Mouse (Mus musculus) intestine, embryonic 16.5 days (tissue): ENCODE results near the gene Shq1. TPM values are rescaled to one million over a fixed set of nuclear protein-coding genes. Genes with fewer than 3 reads are reported as not detected.

ENCODE experiments used
- ATAC-seq: fragments of 200-750 bp; cut with Nextera tagmentation; 2 replicates; pipeline ENCODE4 v1.8.0; 2017; ENCODE audit warnings: moderate TSS enrichment, moderate library complexity
- H3K27ac ChIP-seq: fragments of 300-500 bp; sonication (generic); 2 replicates; pipeline ENCODE4 v1.5.1; 2014; ENCODE audit warnings: mild to moderate bottlenecking, low read length
- H3K27me3 ChIP-seq: fragments of 300-500 bp; sonication (generic); replicated peaks from 2 replicates; pipeline ENCODE4 v1.6.1; 2014; ENCODE audit warnings: low read length, control low read depth, mixed read lengths; ENCODE audit not compliant: control insufficient read depth, insufficient read depth
- H3K36me3 ChIP-seq: fragments of 300-500 bp; sonication (generic); 2 replicates; pipeline ENCODE4 v1.6.1; 2014; ENCODE audit warnings: low read length, control low read depth; ENCODE audit not compliant: control insufficient read depth, insufficient read depth
- H3K4me1 ChIP-seq: fragments of 300-500 bp; sonication (generic); 2 replicates; pipeline ENCODE4 v1.6.1; 2014; ENCODE audit warnings: low read length, control low read depth, mixed read lengths; ENCODE audit not compliant: control insufficient read depth, insufficient read depth
- H3K4me2 ChIP-seq: fragments of 300-500 bp; sonication (generic); 2 replicates; pipeline ENCODE4 v1.6.1; 2014; ENCODE audit warnings: low read depth, low read length, control low read depth
- H3K4me3 ChIP-seq: fragments of 300-500 bp; sonication (generic); 2 replicates; pipeline ENCODE4 v1.5.1; 2014; ENCODE audit warnings: mild to moderate bottlenecking, low read length
- H3K9ac ChIP-seq: fragments of 300-500 bp; sonication (generic); 2 replicates; pipeline ENCODE4 v1.6.1; 2014; ENCODE audit warnings: low read depth, low read length
- H3K9me3 ChIP-seq: fragments of 300-500 bp; sonication (generic); 2 replicates; pipeline ENCODE4 v1.6.1; 2016; ENCODE audit warnings: low read length, control low read depth; ENCODE audit not compliant: control insufficient read depth
- WGBS: fragments of 180-500 bp; shearing (Covaris S2); extraction: QIAGEN DNeasy Blood & Tissue Kit; methylation state at CpG from one replicate; pipeline ENCODE4 v1.1.7; 2014; 5-methylcytosine and 5-hydroxymethylcytosine counted together
- polyA plus RNA-seq: library from polyadenylated mRNA; unstranded; fragments of >200 nt; fragmentation: Nextera tagmentation; extraction: Ambion mirVana; gene quantifications from 2 replicates; pipeline ENCODE4 v1.2.1, GENCODE M21; 2015

Gene Shq1
- polyA plus RNA-seq, 1 experiment from 2014 or later = 17.8 TPM

DNA sequence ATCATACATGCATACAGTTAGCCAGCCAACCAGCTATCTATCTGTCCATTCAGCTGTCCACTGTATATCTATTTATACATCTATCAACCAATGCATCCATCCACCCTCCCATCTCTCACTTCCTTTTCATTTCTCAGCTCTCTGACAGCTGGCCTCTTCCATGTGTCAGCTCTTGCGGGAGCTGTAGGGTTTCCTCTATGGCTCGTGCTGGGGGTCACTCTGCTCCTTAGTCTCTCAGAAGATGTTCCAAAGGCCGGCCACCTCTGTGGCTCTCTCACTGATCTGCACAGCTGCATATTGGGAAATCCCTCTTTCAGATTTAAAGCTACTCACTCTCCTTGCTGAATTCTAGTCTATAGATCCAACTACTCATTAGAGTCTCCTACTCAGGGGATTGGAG, 148.5 kb downstream of the Shq1 start:
- Histone ChIP-seq H3K4me2 (no peak overlapping the region), H3K4me1 (peaks cover 4% of the 10 kb centered on the region), H3K27me3 (no peaks in the 10 kb centered on the region), H3K4me3 (no peak overlapping the region), H3K27ac (no peak overlapping the region), H3K9me3 (no peaks in the 10 kb centered on the region), H3K36me3 (no peaks in the 10 kb centered on the region), H3K9ac (no peak overlapping the region)
- no peak for ATAC-seq
- 67% methylated on average over 3 of the region's 3 CpGs for WGBS

DNA sequence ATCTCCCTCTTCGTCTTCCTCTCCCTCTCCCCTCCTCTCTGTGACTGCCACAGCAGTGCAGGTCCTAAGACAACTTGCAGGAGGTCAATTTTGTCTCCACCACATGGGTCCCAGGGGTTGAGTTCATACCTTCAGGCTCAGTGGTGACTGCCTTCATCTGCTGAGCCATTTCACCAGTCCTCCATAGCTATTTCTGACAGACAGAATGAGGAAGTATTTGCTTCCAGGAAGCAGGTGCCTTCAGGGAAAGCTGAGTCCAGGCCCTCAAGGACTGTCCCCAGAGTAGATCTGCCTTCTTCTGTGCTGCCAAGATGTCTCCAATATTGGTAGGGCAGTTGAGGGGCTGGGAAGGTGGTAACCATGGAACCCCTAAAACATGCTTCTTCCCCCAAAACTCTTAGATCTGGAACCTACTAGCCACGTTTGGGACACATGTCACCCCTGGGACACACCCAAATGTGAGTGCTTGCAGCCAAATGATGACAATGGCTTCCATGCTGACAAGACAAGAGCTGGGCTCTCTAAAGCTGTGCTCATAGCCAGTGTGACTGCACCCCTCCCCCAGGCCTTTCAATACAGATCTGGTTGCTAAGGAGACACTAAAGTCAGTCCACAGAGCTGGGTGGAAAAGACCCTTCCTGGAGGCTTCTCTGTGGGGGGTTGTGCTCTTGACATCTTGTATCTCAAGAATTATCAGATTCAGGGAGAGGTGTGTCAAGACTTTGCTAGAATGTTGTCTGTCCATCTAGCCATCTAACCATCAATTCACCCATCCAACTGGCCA, 149.2 kb downstream of the Shq1 start:
- 63% methylated on average over 2 of the region's 2 CpGs for WGBS
- no peak overlapping the region for H3K4me3 ChIP-seq
- H3K36me3 ChIP-seq = no peaks in the 10 kb centered on the region
- H3K9me3 ChIP-seq = no peaks in the 10 kb centered on the region
- no peak for ATAC-seq
- peaks cover 4% of the 10 kb centered on the region for H3K4me1 ChIP-seq
- no peak overlapping the region for H3K9ac ChIP-seq
- no peak overlapping the region for H3K4me2 ChIP-seq
- no peak overlapping the region for H3K27ac ChIP-seq
- H3K27me3 ChIP-seq = no peaks in the 10 kb centered on the region

DNA sequence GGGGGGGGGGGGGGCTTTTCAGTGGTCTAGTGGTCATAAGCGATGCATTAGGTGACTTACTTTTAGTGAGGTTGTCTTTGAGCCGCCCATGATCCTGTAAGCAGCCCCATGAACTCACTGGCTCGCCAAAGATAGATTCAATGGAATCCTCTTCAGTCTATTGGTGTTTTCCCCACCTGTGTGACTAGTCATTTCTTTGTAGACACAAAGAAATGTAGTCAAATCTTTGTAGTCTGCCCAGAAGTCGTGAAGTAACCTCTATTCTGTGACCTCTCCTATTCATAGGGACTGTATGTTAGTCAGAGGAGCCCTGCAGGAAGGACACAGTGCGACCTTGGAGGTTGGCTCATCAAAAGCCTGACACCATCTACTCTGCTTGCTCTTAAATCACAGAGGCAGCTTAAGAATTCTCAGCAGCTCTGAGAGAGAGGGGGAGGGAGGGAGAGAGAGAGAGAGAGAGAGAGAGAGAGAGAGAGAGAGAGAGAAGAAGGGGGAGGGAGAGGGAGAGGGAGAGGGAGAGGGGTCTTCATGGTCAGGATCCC, 150.3 kb downstream of the Shq1 start:
- Histone ChIP-seq H3K27me3 (no peaks in the 10 kb centered on the region), H3K9me3 (no peaks in the 10 kb centered on the region), H3K36me3 (no peaks in the 10 kb centered on the region), H3K4me2 (no peak overlapping the region), H3K4me3 (no peak overlapping the region), H3K4me1 (no peaks in the 10 kb centered on the region; the same call in none of the 2 replicates), H3K27ac (no peak overlapping the region), H3K9ac (no peak overlapping the region)
- WGBS = 77% methylated on average over 5 of the region's 5 CpGs
- ATAC-seq = no peak

DNA sequence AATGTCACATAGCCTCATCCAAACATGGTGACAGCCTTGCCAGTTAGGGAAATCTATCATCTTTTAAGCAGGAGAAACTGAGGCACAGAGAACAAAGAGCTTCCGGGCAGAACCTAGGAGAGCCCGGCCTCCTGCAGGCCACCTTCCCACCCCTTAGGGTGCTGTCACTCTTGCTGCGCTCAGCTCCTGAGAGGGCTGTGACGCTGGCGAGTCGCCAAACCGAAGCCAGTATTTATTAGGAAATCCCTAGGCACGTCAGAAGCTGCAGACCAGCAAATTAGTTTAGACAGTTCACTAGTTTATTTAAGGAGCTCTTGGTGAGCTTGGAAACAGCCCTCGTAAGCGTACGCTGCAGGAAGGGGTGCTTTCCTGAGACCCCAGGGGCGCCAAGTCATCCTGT, 151.1 kb downstream of the Shq1 start:
- no peaks in the 10 kb centered on the region for H3K27me3 ChIP-seq
- no peak overlapping the region for H3K4me2 ChIP-seq
- no peaks in the 10 kb centered on the region; the same call in 1 of the 2 replicates for H3K4me1 ChIP-seq
- no peak overlapping the region for H3K4me3 ChIP-seq
- H3K36me3 ChIP-seq = no peaks in the 10 kb centered on the region
- no peak for ATAC-seq
- no peaks in the 10 kb centered on the region for H3K9me3 ChIP-seq
- no peak overlapping the region for H3K27ac ChIP-seq
- 49% methylated on average over 12 of the region's 12 CpGs for WGBS
- H3K9ac ChIP-seq = no peak overlapping the region

Other genes with a start within 250 kb of the Shq1 start
- 0.32 and 0.54 TPM in 2 replicates for gene Gxylt2, start 33.6 kb upstream of the Shq1 start, polyA plus RNA-seq
- gene Ppp4r2, start 162.5 kb upstream of the Shq1 start, polyA plus RNA-seq = 8.1 and 8.7 TPM in 2 replicates